Mouse (Mus musculus) intestine, embryonic 14.5 days (tissue): ENCODE results near the gene Card19. TPM values are rescaled to one million over a fixed set of nuclear protein-coding genes. Genes with fewer than 3 reads are reported as not detected.

Experiments
- ATAC-seq: fragments of 200-750 bp; cut with Nextera tagmentation; replicated peaks from 2 replicates; pipeline ENCODE4 v1.8.0; 2017; ENCODE audit warnings: low read depth, moderate number of reproducible peaks, moderate TSS enrichment, moderate library complexity; ENCODE audit not compliant: low FRiP score, low TSS enrichment
- DNase-seq: peaks from one replicate; pipeline ENCODE4 v3.0.0-alpha.2; 2018; ENCODE audit warnings: low spot score
- H3K27ac ChIP-seq: fragments of 300-500 bp; sonication (generic); 2 replicates; pipeline ENCODE4 v1.5.1; 2014; ENCODE audit warnings: low read depth, mild to moderate bottlenecking, control low read depth
- H3K27me3 ChIP-seq: fragments of 300-500 bp; sonication (generic); replicated peaks from 2 replicates; pipeline ENCODE4 v1.6.1; 2014; ENCODE audit warnings: low read length, control low read depth; ENCODE audit not compliant: control insufficient read depth, insufficient read depth
- H3K36me3 ChIP-seq: fragments of 300-500 bp; sonication (generic); 2 replicates; pipeline ENCODE4 v1.6.1; 2014; ENCODE audit warnings: low read length, control low read depth; ENCODE audit not compliant: control insufficient read depth, insufficient read depth
- H3K4me1 ChIP-seq: fragments of 300-500 bp; sonication (generic); replicated peaks from 2 replicates; pipeline ENCODE4 v1.6.1; 2014; ENCODE audit warnings: low read length, control low read depth, mixed read lengths; ENCODE audit not compliant: control insufficient read depth, insufficient read depth
- H3K4me2 ChIP-seq: fragments of 300-500 bp; sonication (generic); 2 replicates; pipeline ENCODE4 v1.6.1; 2014; ENCODE audit warnings: low read length
- H3K4me3 ChIP-seq: fragments of 300-500 bp; sonication (generic); 2 replicates; pipeline ENCODE4 v1.5.1; 2014; ENCODE audit warnings: low read depth, low read length, control low read depth, mixed read lengths
- H3K9ac ChIP-seq: fragments of 300-500 bp; sonication (generic); 2 replicates; pipeline ENCODE4 v1.6.1; 2014; ENCODE audit warnings: mild to moderate bottlenecking, low read length
- H3K9me3 ChIP-seq: fragments of 300-500 bp; sonication (generic); 2 replicates; pipeline ENCODE4 v1.6.1; 2016; ENCODE audit warnings: low read length, control low read depth; ENCODE audit not compliant: control insufficient read depth
- WGBS: fragments of 180-500 bp; shearing (Covaris S2); extraction: QIAGEN DNeasy Blood & Tissue Kit; methylation state at CpG from one replicate; pipeline ENCODE4 v1.1.7; 2014; 5-methylcytosine and 5-hydroxymethylcytosine counted together
- polyA plus RNA-seq: library from polyadenylated mRNA; unstranded; fragments of >200 nt; fragmentation: Nextera tagmentation; extraction: Ambion mirVana; gene quantifications from 2 replicates; pipeline ENCODE4 v1.2.1, GENCODE M21; 2014

Card19 gene
- polyA plus RNA-seq, 1 experiment from 2014 or later: 55.0 TPM

- Histone ChIP-seq H3K4me2 (no peak overlapping the region), H3K27me3 (no peaks in the 10 kb centered on the region; the same call in 1 of the 2 replicates), H3K9me3 (no peaks in the 10 kb centered on the region), H3K36me3 (no peaks in the 10 kb centered on the region), H3K4me3 (no peak overlapping the region), H3K9ac (no peak overlapping the region), H3K4me1 (peaks cover 5% of the 10 kb centered on the region; the same call in 1 of the 2 replicates), H3K27ac (no peak overlapping the region)
- WGBS: 70% methylated on average over 10 of the region's 10 CpGs
- DNase-seq (no peak), ATAC-seq (no peak)
Observed at GRCm38 (mm10) chr13:49154028-49154427, 61.8 kb downstream of the Card19 start.

Other genes with a start within 250 kb of the Card19 start
- 43.0 and 43.8 TPM in 2 replicates for gene Fam120a, start 248.0 kb downstream of the Card19 start, polyA plus RNA-seq
- gene Wnk2, start 68.0 kb downstream of the Card19 start, polyA plus RNA-seq: 4.5 and 5.1 TPM in 2 replicates
- gene Ninj1, start 28.6 kb downstream of the Card19 start, polyA plus RNA-seq: 63.0 and 64.1 TPM in 2 replicates
- 1.4 and 1.5 TPM in 2 replicates for gene Susd3, start 32.7 kb upstream of the Card19 start, polyA plus RNA-seq
- gene Fgd3, start 104.3 kb upstream of the Card19 start, polyA plus RNA-seq: 0.62 and 0.89 TPM in 2 replicates
- gene Bicd2, start 125.5 kb upstream of the Card19 start, polyA plus RNA-seq: 24.0 and 25.8 TPM in 2 replicates
- gene Ippk, start 205.2 kb upstream of the Card19 start, polyA plus RNA-seq: 18.5 and 18.7 TPM in 2 replicates